9 mouse cellular contexts compared by ENCODE assay signal in the genomic region with DNA sequence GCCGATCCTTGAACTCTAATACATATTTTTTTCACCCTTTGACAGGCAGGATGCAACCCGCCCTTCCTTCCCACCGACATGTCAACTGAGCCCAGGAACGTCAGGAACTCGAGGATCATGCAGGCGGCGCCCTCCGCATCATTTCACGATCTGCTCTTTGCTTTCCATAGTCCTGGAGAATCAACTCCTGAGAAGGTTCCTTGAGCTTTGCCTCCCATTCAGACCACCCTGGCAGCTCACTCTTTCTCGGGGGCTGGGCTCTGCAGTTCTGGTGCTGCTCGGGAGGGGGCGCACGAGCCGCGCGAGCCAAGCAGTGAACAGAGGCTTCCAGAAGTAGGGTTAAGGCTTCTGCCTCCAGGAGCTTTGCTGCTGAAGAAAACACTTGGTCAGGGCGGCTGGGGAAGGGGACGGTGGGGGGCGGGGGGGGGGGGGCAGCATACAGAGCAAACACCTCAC. TPM values are rescaled to one million over a fixed set of nuclear protein-coding genes. Genes with fewer than 3 reads are reported as not detected.
DNase-seq lines count a peak whose midpoint lies in the region; ATAC-seq and TF ChIP-seq lines count a peak whose summit lies in the region.
"Had no signal": no experiment of that assay in that cellular context is flagged by ENCODE, and none has a peak within 500 bp of the region (broad histone marks: within the 10 kb centered on the region; RNA-seq: fewer than 3 reads in every experiment).

No protein-coding gene starts in this region.

- no peaks in the 10 kb centered on the region for H3K9me3 ChIP-seq in E14TG2a.4 (ENCODE audit: low read length)
- no peaks in the 10 kb centered on the region for H3K9me3 ChIP-seq in lung, embryonic 15.5 days

- H3K9ac ChIP-seq in lung, embryonic 15.5 days = no peak overlapping the region

- peak; percentile 99 for TF ChIP-seq CTCF in E14TG2a.4 (conservative IDR thresholded peaks at IDR 0.05; ENCODE audit: low read length)
- peak; percentile 82 for TF ChIP-seq CTCF in olfactory bulb, adult 2 months (IDR thresholded peaks at IDR 0.05; ENCODE audit: insufficient read depth, low read depth, low read length)

- no peaks in the 10 kb centered on the region for H3K36me3 ChIP-seq in E14TG2a.4 (ENCODE audit: insufficient read depth, low read length)
- H3K36me3 ChIP-seq in lung, embryonic 15.5 days = no peaks in the 10 kb centered on the region

- 0 out of 2 replicates have a peak, but pooled peaks cover 5% of the 10 kb centered on the region for H3K27me3 ChIP-seq in E14TG2a.4 (ENCODE audit: insufficient read depth, low read length)
- no peaks in the 10 kb centered on the region for H3K27me3 ChIP-seq in lung, embryonic 15.5 days

- no peak for TF ChIP-seq POLR2A in olfactory bulb, adult 2 months (IDR thresholded peaks at IDR 0.05; ENCODE audit: insufficient read depth, low read depth, low read length)

- no peak overlapping the region for H3K4me3 ChIP-seq in E14TG2a.4 (replicated peaks; ENCODE audit: low read length)
- H3K4me3 ChIP-seq in lung, embryonic 15.5 days = no peak overlapping the region
- peak overlapping the region; percentile 1; the same call in 1 of the 2 replicates for H3K4me3 ChIP-seq in olfactory bulb, adult 2 months (ENCODE audit: insufficient read depth, low read depth, low read length)
- H3K4me3 ChIP-seq: erythroblast, embryonic 14.5 days had no signal

- peak overlapping the region; percentile 47 for H3K4me2 ChIP-seq in lung, embryonic 15.5 days

- no peak overlapping the region for H3K27ac ChIP-seq in lung, embryonic 15.5 days
- no peak overlapping the region for H3K27ac ChIP-seq in olfactory bulb, adult 2 months (ENCODE audit: insufficient read depth, low read depth, low read length)

- 6% methylated on average over 18 of the region's 19 CpGs for WGBS in lung, embryonic 15.5 days
- WGBS in olfactory bulb, adult 2 months = 11% methylated on average over 16 of the region's 19 CpGs

- H3K4me1 ChIP-seq in E14TG2a.4 (replicated peaks; ENCODE audit: low read depth, low read length) = peaks cover 39% of the 10 kb centered on the region
- no peaks in the 10 kb centered on the region for H3K4me1 ChIP-seq in lung, embryonic 15.5 days
- peaks cover 4% of the 10 kb centered on the region for H3K4me1 ChIP-seq in olfactory bulb, adult 2 months (ENCODE audit: control insufficient read depth, insufficient read depth, low read length)

- peak; percentile 16 to 55 for DNase-seq in cerebellum, adult 18-20 months
- peak; percentile 65 for DNase-seq in forelimb bud, embryonic 11.5 days (ENCODE audit: low read depth, low spot score)
- peak; percentile 89 for DNase-seq in heart, postnatal 4 days
- DNase-seq in layer of hippocampus, adult 8-10 months (ENCODE audit: low spot score in 2 of 2) = peak; percentile 29 to 67
- DNase-seq in thymus, adult 18-20 months = peak; percentile 53 to 59

- peak; percentile 75; the same call in 1 of the 2 replicates for ATAC-seq in lung, embryonic 15.5 days (ENCODE audit: borderline replicate concordance, extremely low read depth, low FRiP score, low TSS enrichment)

RNA-seq across cellular contexts. Expression of a gene that starts 12.6 kb away (rescaled TPM):
- not detected for total RNA-seq in heart, postnatal 4 days (2021)
- not detected for total RNA-seq in layer of hippocampus, adult 8-10 months (2022)
- not detected in 2 replicates for polyA plus RNA-seq in lung, embryonic 15.5 days (2015; fragmentation: Nextera tagmentation; extraction: Ambion mirVana)
- not detected in 2 replicates for polyA plus RNA-seq in olfactory bulb, adult 2 months (2012; ENCODE audit: insufficient read depth, insufficient read length, low replicate concordance, missing spikeins)
- polyA plus RNA-seq: erythroblast, embryonic 14.5 days had no signal

RNA-seq across cellular contexts. Expression of a gene that starts 45.3 kb away (rescaled TPM):
- total RNA-seq in heart, postnatal 4 days (2021) = under 1 TPM; 0.12 to 0.36 TPM
- total RNA-seq in layer of hippocampus, adult 8-10 months (2022) = 10 to 100 TPM in 3 of 4 experiments, 1 to 10 TPM in 1; 9.6 to 16.0 (median 13.6) TPM
- 6.3 and 7.8 TPM in 2 replicates for polyA plus RNA-seq in lung, embryonic 15.5 days (2015; fragmentation: Nextera tagmentation; extraction: Ambion mirVana)
- not detected in 2 replicates for polyA plus RNA-seq in olfactory bulb, adult 2 months (2012; ENCODE audit: insufficient read depth, insufficient read length, low replicate concordance, missing spikeins)
- polyA plus RNA-seq: erythroblast, embryonic 14.5 days had no signal

Comparison
In these comparisons a context has a peak if more than half of its experiments do, and no peak if none do; other contexts are left out.
1. DNase-seq: peak in every context shown above with its lines; median percentile 89 in heart, postnatal 4 days; 65 in forelimb bud, embryonic 11.5 days; 56 in thymus, adult 18-20 months; 48 in layer of hippocampus, adult 8-10 months; 36 in cerebellum, adult 18-20 months.
2. RNA of a gene that starts 45.3 kb away (total RNA-seq): 9.6 to 16.0 TPM in layer of hippocampus, adult 8-10 months; 0.12 to 0.36 TPM in heart, postnatal 4 days; every median in the first group is over 4 times any median in the second.